Mouse (Mus musculus): ENCODE measurements around the gene Obscn. TPM values are rescaled to one million over a fixed set of nuclear protein-coding genes. Genes with fewer than 3 reads are reported as not detected.

Gene Obscn
- polyA plus RNA-seq, 1 experiment: 5.0 TPM

DNA sequence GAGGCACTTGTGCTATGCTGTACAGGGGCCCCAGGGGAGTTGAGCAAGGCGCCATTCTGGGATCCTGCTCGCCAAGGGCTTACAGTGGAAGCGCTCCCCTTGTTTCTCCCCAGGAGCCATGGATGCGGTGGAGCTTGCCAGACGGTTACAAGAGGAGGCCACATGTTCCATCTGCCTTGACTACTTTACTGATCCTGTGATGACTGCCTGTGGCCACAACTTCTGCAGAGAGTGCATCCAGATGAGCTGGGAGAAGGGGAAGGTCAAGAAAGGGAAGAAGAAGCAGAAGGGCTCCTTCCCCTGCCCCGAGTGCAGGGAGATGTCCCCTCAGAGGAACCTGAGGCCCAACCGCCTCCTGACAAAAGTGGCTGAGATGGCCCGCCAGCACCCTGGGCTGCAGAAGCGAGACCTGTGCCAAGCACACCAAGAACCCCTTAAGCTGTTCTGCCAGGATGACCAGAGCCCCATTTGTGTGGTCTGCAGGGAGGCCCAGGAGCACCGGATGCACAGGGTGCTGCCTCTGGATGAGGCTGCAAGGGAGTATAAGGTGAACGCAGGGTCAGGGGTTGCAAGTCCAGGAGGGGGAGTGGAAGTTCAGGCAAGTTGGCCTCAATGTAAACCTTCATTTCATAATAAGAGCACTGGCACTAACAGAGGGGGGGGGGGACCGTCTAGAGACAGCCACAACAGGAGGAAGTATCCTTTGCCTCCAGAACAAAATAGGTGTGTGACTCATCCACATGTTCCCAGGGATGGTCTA, 171.0 kb downstream of the Obscn start:
- Histone ChIP-seq H3K4me1 (ENCODE audit: control insufficient read depth, insufficient read depth, low read length) (no peaks in the 10 kb centered on the region; the same call in 1 of the 2 replicates), H3K4me3 (replicated peaks; ENCODE audit: control insufficient read depth, low read depth, low read length) (no peak overlapping the region), H3K27ac (ENCODE audit: control insufficient read depth, insufficient read depth, low read depth, low read length, poor library complexity) (no peak overlapping the region)
- TF ChIP-seq POLR2A (IDR thresholded peaks at IDR 0.05; ENCODE audit: borderline replicate concordance, control insufficient read depth, low read depth, low read length): no peak
- TF ChIP-seq CTCF (IDR thresholded peaks at IDR 0.05; ENCODE audit: control insufficient read depth, insufficient read depth, low read length): no peak
- WGBS: 48% methylated on average over 12 of the region's 12 CpGs

DNA sequence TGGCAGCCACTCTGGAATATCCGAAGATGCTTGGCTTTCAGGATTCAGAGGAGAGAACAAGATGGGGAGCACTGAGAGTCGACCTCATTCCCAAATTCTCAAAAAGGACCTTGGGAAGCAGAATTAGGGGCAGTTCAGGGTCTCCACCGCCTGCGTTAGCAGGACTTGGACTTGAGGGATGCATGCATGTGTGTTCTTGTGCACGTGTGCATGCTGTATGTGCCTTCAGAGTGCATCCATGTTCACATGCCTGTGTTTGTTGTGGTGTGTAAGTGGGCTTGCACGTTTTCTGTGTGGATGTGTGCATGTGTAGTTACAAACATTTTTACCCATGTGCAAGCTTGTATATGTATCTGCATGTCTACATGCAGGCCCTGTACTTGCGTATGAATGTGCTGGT, 172.0 kb downstream of the Obscn start:
- Histone ChIP-seq H3K4me1 (ENCODE audit: control insufficient read depth, insufficient read depth, low read length) (no peaks in the 10 kb centered on the region; the same call in 1 of the 2 replicates), H3K27ac (ENCODE audit: control insufficient read depth, insufficient read depth, low read depth, low read length, poor library complexity) (no peak overlapping the region), H3K4me3 (replicated peaks; ENCODE audit: control insufficient read depth, low read depth, low read length) (no peak overlapping the region)
- TF ChIP-seq POLR2A (IDR thresholded peaks at IDR 0.05; ENCODE audit: borderline replicate concordance, control insufficient read depth, low read depth, low read length) (no peak), CTCF (IDR thresholded peaks at IDR 0.05; ENCODE audit: control insufficient read depth, insufficient read depth, low read length) (no peak)
- 78% methylated on average over 7 of the region's 7 CpGs for WGBS

DNA sequence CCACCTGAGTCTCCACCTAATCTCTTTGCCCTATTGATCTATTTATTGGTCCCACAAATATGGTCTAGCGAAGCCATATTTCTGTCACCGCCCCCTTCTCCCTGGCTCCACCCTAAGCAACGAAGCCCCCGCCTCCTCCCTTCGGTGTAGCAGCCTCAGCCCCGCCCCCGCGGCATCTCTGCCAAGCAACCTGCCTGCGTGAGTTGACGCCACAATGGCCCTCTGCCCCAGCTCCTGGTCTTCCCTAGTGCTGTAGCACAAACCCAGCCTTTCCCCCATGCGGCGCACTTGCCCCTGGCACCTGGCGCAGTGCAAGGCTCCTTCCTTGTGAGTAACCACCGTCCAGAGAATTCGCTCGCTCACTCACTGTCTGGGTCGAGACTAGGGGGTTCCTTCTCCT, 172.7 kb downstream of the Obscn start:
- H3K4me3 ChIP-seq (replicated peaks; ENCODE audit: control insufficient read depth, low read depth, low read length): no peak overlapping the region
- 36% methylated on average over 17 of the region's 17 CpGs for WGBS
- no peaks in the 10 kb centered on the region; the same call in 1 of the 2 replicates for H3K4me1 ChIP-seq (ENCODE audit: control insufficient read depth, insufficient read depth, low read length)
- H3K27ac ChIP-seq (ENCODE audit: control insufficient read depth, insufficient read depth, low read depth, low read length, poor library complexity): no peak overlapping the region
- TF ChIP-seq CTCF (IDR thresholded peaks at IDR 0.05; ENCODE audit: control insufficient read depth, insufficient read depth, low read length) (no peak), POLR2A (IDR thresholded peaks at IDR 0.05; ENCODE audit: borderline replicate concordance, control insufficient read depth, low read depth, low read length) (no peak)

DNA sequence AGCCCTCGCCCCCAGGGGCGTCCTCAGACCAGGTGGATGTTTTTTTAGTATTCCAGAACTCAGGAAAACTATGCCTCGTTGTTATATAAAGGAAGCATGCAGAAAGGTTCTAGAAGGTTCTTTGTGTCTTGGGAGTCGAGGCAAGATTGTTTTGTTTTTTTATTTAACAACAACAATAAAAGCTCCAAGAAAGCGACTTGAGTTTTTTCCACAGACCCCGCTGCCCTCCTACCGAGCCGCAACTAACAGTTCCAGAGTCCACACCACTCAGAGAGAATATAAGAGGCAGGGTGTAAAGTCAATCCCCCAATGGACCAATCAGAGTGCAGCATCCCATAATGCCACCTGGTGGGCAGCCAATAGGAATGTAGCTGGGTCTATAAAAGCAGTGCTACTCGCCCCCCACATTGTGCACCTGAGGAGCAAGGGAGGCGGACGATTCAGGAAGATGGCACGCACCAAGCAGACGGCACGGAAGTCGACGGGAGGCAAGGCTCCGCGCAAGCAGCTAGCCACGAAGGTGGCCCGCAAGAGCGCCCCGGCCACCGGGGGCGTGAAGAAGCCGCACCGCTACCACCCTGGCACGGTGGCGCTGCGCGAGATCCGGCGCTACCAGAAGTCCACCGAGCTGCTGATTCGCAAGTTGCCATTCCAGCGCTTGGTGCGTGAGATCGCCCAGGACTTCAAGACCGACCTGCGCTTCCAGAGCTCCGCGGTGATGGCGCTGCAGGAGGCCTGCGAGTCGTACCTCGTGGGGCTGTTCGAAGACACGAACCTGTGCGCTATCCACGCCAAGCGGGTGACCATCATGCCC, 174.6 kb downstream of the Obscn start:
- 65% methylated on average over 50 of the region's 50 CpGs for WGBS
- TF ChIP-seq POLR2A (IDR thresholded peaks at IDR 0.05; ENCODE audit: borderline replicate concordance, control insufficient read depth, low read depth, low read length): no peak
- TF ChIP-seq CTCF (IDR thresholded peaks at IDR 0.05; ENCODE audit: control insufficient read depth, insufficient read depth, low read length): no peak
- no peak overlapping the region for H3K4me3 ChIP-seq (replicated peaks; ENCODE audit: control insufficient read depth, low read depth, low read length)
- no peaks in the 10 kb centered on the region; the same call in 1 of the 2 replicates for H3K4me1 ChIP-seq (ENCODE audit: control insufficient read depth, insufficient read depth, low read length)
- no peak overlapping the region for H3K27ac ChIP-seq (ENCODE audit: control insufficient read depth, insufficient read depth, low read depth, low read length, poor library complexity)

DNA sequence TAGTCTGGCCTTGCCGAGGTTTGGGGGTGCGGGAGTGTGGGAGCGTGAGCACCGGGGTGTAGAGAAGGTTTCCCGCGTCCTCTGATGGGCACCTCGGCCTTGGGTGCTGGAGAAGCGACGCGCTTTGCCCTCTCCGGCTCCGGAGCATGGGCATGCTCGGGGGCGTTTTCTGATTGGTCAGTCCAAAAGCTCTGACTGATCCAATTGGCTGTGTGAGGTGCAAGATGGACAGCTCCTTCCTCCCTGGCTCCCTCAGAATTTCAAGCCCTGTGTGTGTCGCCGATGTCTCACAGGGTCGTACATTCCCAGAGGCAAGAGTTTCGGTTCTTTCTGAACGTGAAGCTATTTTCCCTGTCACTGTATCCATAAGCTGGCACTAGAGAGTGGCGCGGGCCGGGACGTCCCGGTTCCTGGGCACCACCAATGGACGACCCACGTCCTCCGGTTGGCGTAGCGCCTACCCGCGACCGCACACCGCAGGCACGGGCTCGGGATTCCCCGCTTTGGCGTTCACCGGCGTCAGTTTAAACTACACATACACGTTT, 176.2 kb downstream of the Obscn start:
- peak overlapping the region; percentile 60 for H3K27ac ChIP-seq (ENCODE audit: control insufficient read depth, insufficient read depth, low read depth, low read length, poor library complexity)
- 2% methylated on average over 40 of the region's 40 CpGs for WGBS
- H3K4me3 ChIP-seq (replicated peaks; ENCODE audit: control insufficient read depth, low read depth, low read length): peak overlapping the region; percentile 67
- TF ChIP-seq CTCF (IDR thresholded peaks at IDR 0.05; ENCODE audit: control insufficient read depth, insufficient read depth, low read length) (peak; percentile 38; the same call in 1 of the 2 replicates), POLR2A (IDR thresholded peaks at IDR 0.05; ENCODE audit: borderline replicate concordance, control insufficient read depth, low read depth, low read length) (peak; percentile 78; the same call in 1 of the 2 replicates)
- H3K4me1 ChIP-seq (ENCODE audit: control insufficient read depth, insufficient read depth, low read length): no peaks in the 10 kb centered on the region; the same call in 1 of the 2 replicates

DNA sequence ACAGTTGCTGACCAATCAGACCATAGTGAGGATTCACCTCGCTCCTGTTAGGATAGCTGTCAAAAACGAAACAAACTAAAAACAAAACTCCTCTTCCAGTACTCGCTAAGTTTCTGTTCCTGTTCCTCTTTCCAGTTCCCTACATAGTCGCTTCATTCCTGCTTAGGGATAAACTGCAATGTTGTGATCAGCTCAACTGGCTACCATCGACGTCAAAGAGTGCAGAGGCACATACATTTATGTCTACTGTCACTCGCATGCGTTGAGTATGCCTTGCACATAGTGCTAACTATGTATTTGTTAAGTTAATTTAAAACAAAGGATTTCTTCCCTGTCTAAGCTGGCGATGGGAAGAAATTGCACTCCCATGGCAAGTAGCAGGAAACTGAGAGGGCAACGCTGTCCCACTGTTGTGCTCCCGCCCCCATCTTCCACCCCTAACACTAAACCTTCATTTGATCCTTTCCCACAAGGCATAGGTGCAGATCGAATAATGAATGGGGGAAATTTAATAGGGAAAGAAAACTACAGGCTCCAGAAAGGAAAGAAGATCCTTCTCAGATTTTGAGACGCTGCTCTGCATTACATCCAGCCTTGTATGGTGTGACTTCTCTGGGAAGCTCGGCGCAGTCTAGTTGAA, 176.9 kb downstream of the Obscn start:
- peak overlapping the region; percentile 67 for H3K4me3 ChIP-seq (replicated peaks; ENCODE audit: control insufficient read depth, low read depth, low read length)
- whole genome bisulfite sequencing: 6% methylated on average over 15 of the region's 15 CpGs
- H3K27ac ChIP-seq (ENCODE audit: control insufficient read depth, insufficient read depth, low read depth, low read length, poor library complexity): peak overlapping the region; percentile 60; the same call in 1 of the 2 replicates
- H3K4me1 ChIP-seq (ENCODE audit: control insufficient read depth, insufficient read depth, low read length): no peaks in the 10 kb centered on the region; the same call in 1 of the 2 replicates
- TF ChIP-seq CTCF (IDR thresholded peaks at IDR 0.05; ENCODE audit: control insufficient read depth, insufficient read depth, low read length) (no peak), POLR2A (IDR thresholded peaks at IDR 0.05; ENCODE audit: borderline replicate concordance, control insufficient read depth, low read depth, low read length) (no peak)

DNA sequence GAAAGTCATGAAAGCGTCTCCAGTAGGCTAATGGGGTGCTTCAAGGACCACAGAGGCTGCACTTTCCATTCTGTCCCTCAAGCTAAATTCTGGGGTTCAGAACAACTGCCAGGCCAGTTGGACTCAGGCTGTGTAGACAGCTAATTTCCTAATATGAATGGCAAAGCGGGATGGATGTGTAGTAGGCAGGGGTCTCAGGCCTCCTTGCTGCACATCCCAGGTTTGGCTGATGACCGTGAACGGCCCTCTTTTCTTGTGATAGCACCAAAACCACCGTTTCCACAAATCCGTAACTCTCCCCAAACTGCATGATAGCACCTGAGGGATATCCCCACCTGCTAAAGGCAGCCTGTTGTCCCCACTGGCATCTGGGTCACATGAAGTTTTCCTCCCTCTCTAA, 177.7 kb downstream of the Obscn start:
- Histone ChIP-seq H3K27ac (ENCODE audit: control insufficient read depth, insufficient read depth, low read depth, low read length, poor library complexity) (peak overlapping the region; percentile 21; the same call in 1 of the 2 replicates), H3K4me1 (ENCODE audit: control insufficient read depth, insufficient read depth, low read length) (no peaks in the 10 kb centered on the region; the same call in 1 of the 2 replicates), H3K4me3 (replicated peaks; ENCODE audit: control insufficient read depth, low read depth, low read length) (peak overlapping the region; percentile 8)
- 88% methylated on average over 6 of the region's 6 CpGs for WGBS
- no peak for TF ChIP-seq POLR2A (IDR thresholded peaks at IDR 0.05; ENCODE audit: borderline replicate concordance, control insufficient read depth, low read depth, low read length)
- TF ChIP-seq CTCF (IDR thresholded peaks at IDR 0.05; ENCODE audit: control insufficient read depth, insufficient read depth, low read length): no peak
